8 mouse cellular contexts compared by ENCODE assay signal in the genomic region with DNA sequence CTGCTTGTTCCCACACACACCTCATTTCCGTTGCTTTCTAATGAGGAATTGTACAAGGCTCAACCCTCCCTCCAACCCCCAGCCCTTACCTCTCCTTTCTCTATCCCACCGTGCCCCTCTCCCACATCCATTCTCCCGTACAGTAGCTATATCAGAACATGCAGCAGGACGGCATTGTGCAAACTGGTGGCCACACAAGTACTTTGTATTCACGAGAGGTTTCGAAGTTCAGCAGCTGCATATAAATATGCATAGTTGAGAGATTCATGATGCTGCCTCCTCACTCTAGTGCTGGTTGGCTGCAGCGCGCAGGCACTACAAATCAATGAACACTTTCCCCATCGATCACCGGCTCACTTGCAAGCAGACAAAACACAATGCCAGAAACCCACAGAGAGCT.
DNase-seq lines count a peak whose midpoint lies in the region; ATAC-seq and TF ChIP-seq lines count a peak whose summit lies in the region.

No protein-coding gene starts in this region.

- H3K27me3 ChIP-seq in kidney, embryonic 15.5 days = no peaks in the 10 kb centered on the region
- no peaks in the 10 kb centered on the region for H3K27me3 ChIP-seq in kidney, adult 2 months (replicated peaks; ENCODE audit: control insufficient read depth, insufficient read depth, low read length)
- H3K27me3 ChIP-seq in forebrain, embryonic 15.5 days = no peaks in the 10 kb centered on the region

- DNase-seq in kidney, adult 2 months = no peak
- peak; percentile 23 to 27 for DNase-seq in left cerebral cortex, adult 2 months (ENCODE audit: extremely low spot score in 1 of 2, low spot score in 2 of 2)
- peak; percentile 36 for DNase-seq in right cerebral cortex, adult 18-20 months
- no peak for DNase-seq in urinary bladder, postnatal 10 days (ENCODE audit: low spot score)

- 0 out of 2 replicates have a peak overlapping the region, but pooled peaks have one; percentile 8 for H3K4me3 ChIP-seq in kidney, embryonic 15.5 days (replicated peaks)
- no peak overlapping the region for H3K4me3 ChIP-seq in kidney, adult 2 months (ENCODE audit: insufficient read depth, low read depth, low read length)
- peak overlapping the region; percentile 39 for H3K4me3 ChIP-seq in forebrain, embryonic 15.5 days
- peak overlapping the region; percentile 47 for H3K4me3 ChIP-seq in left cerebral cortex, adult 2 months

- H3K36me3 ChIP-seq in kidney, embryonic 15.5 days = no peaks in the 10 kb centered on the region
- H3K36me3 ChIP-seq in kidney, adult 2 months (ENCODE audit: control insufficient read depth, insufficient read depth, low read length) = no peaks in the 10 kb centered on the region
- no peaks in the 10 kb centered on the region for H3K36me3 ChIP-seq in forebrain, embryonic 15.5 days

- 59% methylated on average over 10 of the region's 10 CpGs for WGBS in kidney, embryonic 15.5 days
- 75% methylated on average over 10 of the region's 10 CpGs for WGBS in kidney, adult 2 months
- WGBS in forebrain, embryonic 15.5 days = 10% methylated on average over 10 of the region's 10 CpGs

- no peaks in the 10 kb centered on the region for H3K9me3 ChIP-seq in kidney, embryonic 15.5 days (replicated peaks)
- H3K9me3 ChIP-seq in forebrain, embryonic 15.5 days = no peaks in the 10 kb centered on the region

- TF ChIP-seq POLR2A in kidney, adult 2 months (IDR thresholded peaks at IDR 0.05; ENCODE audit: low read depth, low read length) = no peak

- no peaks in the 10 kb centered on the region for H3K4me1 ChIP-seq in kidney, embryonic 15.5 days
- peaks cover 2% of the 10 kb centered on the region; the same call in 1 of the 2 replicates for H3K4me1 ChIP-seq in kidney, adult 2 months (ENCODE audit: control insufficient read depth, insufficient read depth, low read length)
- H3K4me1 ChIP-seq in forebrain, embryonic 15.5 days = peaks cover 24% of the 10 kb centered on the region

- peak overlapping the region; percentile 38 for H3K4me2 ChIP-seq in kidney, embryonic 15.5 days
- peak overlapping the region; percentile 49 for H3K4me2 ChIP-seq in forebrain, embryonic 15.5 days (replicated peaks)

- TF ChIP-seq CTCF in kidney, adult 2 months (conservative IDR thresholded peaks at IDR 0.05; ENCODE audit: insufficient read depth, insufficient read length, low read depth, low read length) = no peak
- TF ChIP-seq CTCF in left cerebral cortex, adult 2 months (IDR thresholded peaks at IDR 0.05) = no peak

- intact Hi-C loops in left cerebral cortex, adult 2 months (cut with DNase I) = loop anchor here (1.0 to 5.0 kb wide), 3 partner anchors 58 to 621 kb away; no protein-coding TSS in a partner anchor

- no peak for ATAC-seq in kidney, embryonic 15.5 days (replicated peaks; ENCODE audit: low FRiP score)
- ATAC-seq in forebrain, embryonic 15.5 days (replicated peaks) = peak; percentile 93
- no peak for ATAC-seq in erythroblast, adult 5-6 weeks (replicated peaks; ENCODE audit: low FRiP score, poor library complexity, severe bottlenecking)
- ATAC-seq in monocyte, adult 5-6 weeks (replicated peaks; ENCODE audit: insufficient number of reproducible peaks, low FRiP score, low TSS enrichment, poor library complexity, severe bottlenecking) = no peak

- H3K27ac ChIP-seq in kidney, embryonic 15.5 days = no peak overlapping the region
- H3K27ac ChIP-seq in kidney, adult 2 months (ENCODE audit: insufficient read depth, low read depth, low read length) = no peak overlapping the region
- H3K27ac ChIP-seq in forebrain, embryonic 15.5 days (replicated peaks) = peak overlapping the region; percentile 97
- H3K27ac ChIP-seq in left cerebral cortex, adult 2 months = peak overlapping the region; percentile 75

- H3K9ac ChIP-seq in kidney, embryonic 15.5 days = no peak overlapping the region
- peak overlapping the region; percentile 53 for H3K9ac ChIP-seq in forebrain, embryonic 15.5 days (replicated peaks)

Comparison
In these comparisons a context has a peak if more than half of its experiments do, and no peak if none do; other contexts are left out.
1. H3K27ac ChIP-seq: peak in forebrain, embryonic 15.5 days (single experiment) and left cerebral cortex, adult 2 months (single experiment); none in kidney, embryonic 15.5 days (single experiment) and kidney, adult 2 months (single experiment).
2. DNase-seq: peak in left cerebral cortex, adult 2 months (2 of 2) and right cerebral cortex, adult 18-20 months (single experiment); none in kidney, adult 2 months (single experiment) and urinary bladder, postnatal 10 days (single experiment).